Mouse (Mus musculus) hindbrain, embryonic 16.5 days (tissue): ENCODE results near the gene Cldn14. TPM values are rescaled to one million over a fixed set of nuclear protein-coding genes. Genes with fewer than 3 reads are reported as not detected.
"Not testable (repeated sequence)": the region's sequence is repeated elsewhere in the genome, so short reads cannot be mapped to it uniquely, and the experiment has no call there.

Source experiments
- ATAC-seq: fragments of 200-750 bp; cut with Nextera tagmentation; 2 replicates; pipeline ENCODE4 v1.8.0; 2017; ENCODE audit warnings: moderate TSS enrichment, moderate library complexity
- H3K27ac ChIP-seq: fragments of 300-500 bp; sonication (generic); 2 replicates; pipeline ENCODE4 v1.5.1; 2014; ENCODE audit warnings: low read depth, mild to moderate bottlenecking, control low read depth, low read length, moderate library complexity
- H3K27me3 ChIP-seq: fragments of 300-500 bp; sonication (generic); replicated peaks from 2 replicates; pipeline ENCODE4 v1.6.1; 2014; ENCODE audit warnings: low read length; ENCODE audit not compliant: control insufficient read depth, insufficient read depth
- H3K36me3 ChIP-seq: fragments of 300-500 bp; sonication (generic); 2 replicates; pipeline ENCODE4 v1.6.1; 2014; ENCODE audit warnings: mild to moderate bottlenecking, low read length, moderate library complexity, mixed read lengths; ENCODE audit not compliant: control insufficient read depth, insufficient read depth
- H3K4me1 ChIP-seq: fragments of 300-500 bp; sonication (generic); 2 replicates; pipeline ENCODE4 v1.6.1; 2014; ENCODE audit warnings: low read depth, low read length; ENCODE audit not compliant: control insufficient read depth, insufficient read depth
- H3K4me2 ChIP-seq: fragments of 300-500 bp; sonication (generic); 2 replicates; pipeline ENCODE4 v1.6.1; 2014; ENCODE audit warnings: mild to moderate bottlenecking, low read length, control low read depth, moderate library complexity
- H3K4me3 ChIP-seq: fragments of 300-500 bp; sonication (generic); 2 replicates; pipeline ENCODE4 v1.5.1; 2014; ENCODE audit warnings: mild to moderate bottlenecking, low read length, control low read depth, moderate library complexity
- H3K9ac ChIP-seq: fragments of 300-500 bp; sonication (generic); 2 replicates; pipeline ENCODE4 v1.6.1; 2014; ENCODE audit warnings: low read depth, mild to moderate bottlenecking, control low read depth, low read length, moderate library complexity
- H3K9me3 ChIP-seq: fragments of 300-500 bp; sonication (generic); 2 replicates; pipeline ENCODE4 v1.6.1; 2014; ENCODE audit warnings: mild to moderate bottlenecking, low read length, moderate library complexity; ENCODE audit not compliant: control insufficient read depth
- WGBS: fragments of 180-500 bp; shearing (Covaris S2); extraction: QIAGEN DNeasy Blood & Tissue Kit; methylation state at CpG from one replicate; pipeline ENCODE4 v1.1.7; 2014; 5-methylcytosine and 5-hydroxymethylcytosine counted together
- polyA plus RNA-seq: library from polyadenylated mRNA; unstranded; fragments of >200 nt; fragmentation: Nextera tagmentation; extraction: Ambion mirVana; gene quantifications from 2 replicates; pipeline ENCODE4 v1.2.1, GENCODE M21; 2015

Cldn14 gene
- polyA plus RNA-seq, 1 experiment from 2014 or later: not detected

DNA sequence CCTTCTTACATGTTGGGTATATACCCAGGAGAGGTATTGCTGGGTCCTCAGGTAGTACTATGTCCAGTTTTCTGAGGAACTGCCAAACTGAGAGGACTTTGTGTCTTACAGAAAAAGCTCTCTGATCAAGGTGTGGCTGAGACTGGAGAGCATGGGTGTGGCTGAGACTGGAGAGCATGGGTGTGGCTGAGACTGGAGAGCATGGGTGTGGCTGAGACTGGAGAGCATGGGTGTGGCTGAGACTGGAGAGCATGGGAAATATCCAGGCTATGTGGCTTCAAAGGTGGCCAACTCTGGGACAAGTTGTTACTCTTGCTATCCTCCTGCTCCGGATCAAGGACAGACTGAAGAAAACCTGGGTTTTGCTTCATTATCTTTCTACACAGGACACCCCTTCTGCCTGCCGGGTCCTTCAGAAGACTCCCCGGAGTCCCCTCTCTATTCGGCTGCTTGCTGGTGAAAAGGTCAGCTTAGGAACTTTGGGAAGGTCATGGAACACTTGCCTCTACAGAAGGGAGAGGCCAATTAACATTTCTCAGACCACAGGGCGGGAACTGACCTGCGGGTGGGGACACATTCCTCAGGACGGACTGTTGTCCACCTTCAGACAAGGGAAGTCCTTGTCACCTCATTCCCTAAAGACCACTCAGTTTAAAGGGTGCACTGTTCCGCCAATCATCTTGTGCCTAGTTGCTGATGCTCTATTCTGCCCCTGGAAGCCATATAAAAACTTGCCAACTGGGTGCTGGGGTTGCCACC lies 4.9 kb upstream of the Cldn14 start:
- 77% methylated on average over 8 of the region's 8 CpGs for WGBS
- not testable (repeated sequence) for H3K27me3 ChIP-seq, H3K4me2 ChIP-seq, H3K36me3 ChIP-seq, H3K4me3 ChIP-seq, H3K27ac ChIP-seq, H3K4me1 ChIP-seq, ATAC-seq, H3K9ac ChIP-seq, H3K9me3 ChIP-seq

DNA sequence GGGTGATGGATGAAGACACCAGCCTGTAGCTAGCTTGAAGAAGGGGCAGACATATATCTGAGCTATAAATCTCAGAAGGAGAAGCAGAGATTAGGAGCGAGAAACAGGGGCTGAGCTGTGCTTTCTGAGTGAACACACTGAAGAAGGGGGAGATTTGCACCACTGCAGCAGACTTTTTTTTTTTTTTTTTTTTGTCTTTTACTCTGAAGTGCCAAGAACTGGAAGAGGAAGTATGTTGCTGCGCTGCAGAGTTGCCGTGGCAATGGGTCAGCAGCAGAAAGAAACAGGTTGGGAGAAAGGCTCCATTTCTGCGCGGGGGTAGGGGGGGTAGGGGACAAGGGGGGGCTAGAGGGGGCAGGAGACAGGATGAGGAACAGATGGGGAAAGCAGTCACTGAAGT lies 2.6 kb upstream of the Cldn14 start:
- H3K4me2 ChIP-seq: no peak overlapping the region
- WGBS: 24% methylated on average over 5 of the region's 5 CpGs
- no peak for ATAC-seq

DNA sequence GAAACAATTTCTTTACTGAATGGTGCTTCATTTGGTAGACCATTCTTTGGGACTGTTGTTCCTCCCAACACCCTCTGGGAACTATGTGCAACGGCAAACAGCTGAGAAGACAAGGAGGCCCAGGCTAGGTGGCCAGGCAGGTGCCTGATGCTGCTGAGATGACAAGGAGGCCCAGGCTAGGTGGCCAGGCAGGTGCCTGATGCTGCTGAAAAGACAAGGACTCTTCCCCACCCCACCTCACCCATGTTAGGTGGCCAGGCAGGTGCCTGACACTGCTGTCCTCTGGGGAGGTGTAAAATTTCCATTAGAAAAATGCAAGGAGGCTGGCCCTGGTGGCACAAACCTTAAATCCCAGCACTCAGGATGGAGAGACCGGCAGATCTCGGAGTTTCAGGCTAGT lies 2.0 kb upstream of the Cldn14 start:
- Histone ChIP-seq H3K4me2 (no peak overlapping the region), H3K9me3 (no peaks in the 10 kb centered on the region), H3K27ac (no peak overlapping the region), H3K4me3 (no peak overlapping the region), H3K9ac (no peak overlapping the region), H3K27me3 (no peaks in the 10 kb centered on the region), H3K4me1 (no peaks in the 10 kb centered on the region; the same call in 1 of the 2 replicates), H3K36me3 (no peaks in the 10 kb centered on the region)
- no peak for ATAC-seq
- WGBS: 82% methylated on average over 3 of the region's 3 CpGs

More for the DNA sequence above, 2.6 kb upstream of the Cldn14 start:
- Histone ChIP-seq H3K4me1 (no peaks in the 10 kb centered on the region; the same call in 1 of the 2 replicates), H3K36me3 (no peaks in the 10 kb centered on the region), H3K27me3 (no peaks in the 10 kb centered on the region), H3K9ac (no peak overlapping the region), H3K27ac (no peak overlapping the region), H3K4me3 (no peak overlapping the region), H3K9me3 (no peaks in the 10 kb centered on the region)

DNA sequence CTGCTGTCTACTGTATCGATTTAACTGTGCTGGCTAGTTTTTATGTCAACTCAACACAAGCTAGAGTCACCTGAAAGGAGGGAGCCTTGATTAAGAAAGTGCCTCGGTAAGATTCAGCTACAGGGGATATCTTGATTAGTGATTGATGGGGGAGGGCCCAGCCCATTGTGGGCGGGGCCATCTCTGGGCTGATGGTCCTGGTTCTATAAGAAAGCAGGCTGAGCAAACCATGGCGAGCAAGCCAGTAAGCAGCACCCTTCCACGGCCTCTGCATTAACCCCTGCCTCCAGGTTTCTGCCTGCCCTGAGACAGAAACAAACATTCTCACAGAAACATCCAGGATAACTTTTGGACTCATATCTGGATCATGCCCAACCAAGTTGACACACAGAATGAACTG lies 1.5 kb upstream of the Cldn14 start:
- Histone ChIP-seq H3K9me3 (no peaks in the 10 kb centered on the region), H3K27me3 (no peaks in the 10 kb centered on the region), H3K4me2 (no peak overlapping the region), H3K4me3 (no peak overlapping the region), H3K9ac (no peak overlapping the region), H3K36me3 (no peaks in the 10 kb centered on the region), H3K4me1 (no peaks in the 10 kb centered on the region; the same call in 1 of the 2 replicates), H3K27ac (no peak overlapping the region)
- 84% methylated on average over 5 of the region's 5 CpGs for WGBS
- ATAC-seq: no peak

DNA sequence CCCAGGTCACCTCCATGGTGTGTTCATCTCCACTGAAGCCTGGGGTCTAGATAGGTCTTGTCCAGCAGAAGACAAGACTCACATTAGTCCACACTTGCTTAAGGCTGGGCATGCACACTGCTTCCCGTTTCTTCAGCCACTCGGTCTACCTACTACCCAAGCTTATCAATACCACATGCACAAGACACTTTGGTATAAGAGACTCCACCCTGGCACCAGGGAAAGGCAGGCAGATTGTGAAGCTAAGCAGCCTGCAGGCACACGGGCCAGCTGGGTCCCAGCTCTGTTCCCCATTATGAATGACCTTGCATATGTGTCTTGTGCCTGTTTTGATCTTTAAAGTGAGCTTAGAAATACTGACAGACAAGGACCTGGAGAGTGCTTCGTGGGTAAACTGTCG lies 719 bp upstream of the Cldn14 start:
- Histone ChIP-seq H3K27me3 (no peaks in the 10 kb centered on the region), H3K27ac (no peak overlapping the region), H3K4me1 (no peaks in the 10 kb centered on the region; the same call in 1 of the 2 replicates), H3K4me2 (no peak overlapping the region), H3K9ac (no peak overlapping the region), H3K9me3 (no peaks in the 10 kb centered on the region), H3K36me3 (no peaks in the 10 kb centered on the region), H3K4me3 (no peak overlapping the region)
- no peak for ATAC-seq
- WGBS: 81% methylated on average over 5 of the region's 5 CpGs

DNA sequence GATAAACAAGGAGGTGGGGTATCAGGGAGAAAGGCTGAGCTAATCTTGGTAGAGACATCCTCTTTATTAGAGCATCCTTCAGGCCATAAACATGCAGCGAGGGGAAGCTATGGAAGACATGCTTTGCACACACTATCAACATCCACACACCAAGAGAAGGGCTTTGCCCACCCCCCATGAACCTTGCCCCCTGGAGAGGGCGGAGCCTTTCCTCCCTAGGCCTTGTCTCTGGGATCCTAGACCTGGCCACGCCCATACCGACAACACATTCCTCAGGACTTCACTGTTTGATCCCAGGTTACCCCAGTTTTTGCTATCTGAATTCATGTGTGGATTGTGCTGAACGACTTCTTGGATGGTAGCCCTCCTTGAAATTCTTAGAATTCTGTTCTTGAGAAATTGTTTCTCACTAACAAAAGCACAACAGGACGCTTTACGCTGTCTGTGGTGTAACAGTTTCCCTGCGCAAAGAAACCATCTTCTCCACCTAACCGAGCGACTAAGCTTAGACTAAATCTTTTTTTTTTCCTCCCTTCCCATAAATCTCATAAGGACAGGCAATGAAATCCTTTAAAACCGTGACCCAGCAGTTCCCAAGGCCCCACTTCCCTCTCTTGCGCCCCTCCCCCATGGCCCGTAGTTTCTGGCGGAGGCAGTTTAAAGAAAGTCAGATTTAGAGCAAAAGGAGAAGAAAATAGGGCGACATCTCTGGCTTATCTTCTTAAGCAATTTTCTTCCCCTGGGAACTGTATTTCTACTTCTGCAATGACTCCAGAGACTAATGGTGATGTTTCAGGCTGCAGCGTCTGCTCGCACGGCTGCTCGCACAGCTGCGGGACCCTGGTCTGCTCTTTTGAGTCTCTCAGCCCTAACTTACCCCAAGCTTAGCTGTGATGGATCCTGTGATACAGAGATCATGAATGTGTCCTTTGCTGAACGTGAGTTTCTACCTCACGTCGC lies 1.7 kb downstream of the Cldn14 start:
- no peaks in the 10 kb centered on the region; the same call in 1 of the 2 replicates for H3K4me1 ChIP-seq
- H3K27me3 ChIP-seq: no peaks in the 10 kb centered on the region
- no peaks in the 10 kb centered on the region for H3K36me3 ChIP-seq
- H3K9ac ChIP-seq: no peak overlapping the region
- no peak overlapping the region for H3K4me2 ChIP-seq
- ATAC-seq: no peak
- 48% methylated on average over 23 of the region's 23 CpGs for WGBS
- H3K4me3 ChIP-seq: no peak overlapping the region
- no peak overlapping the region for H3K27ac ChIP-seq
- H3K9me3 ChIP-seq: no peaks in the 10 kb centered on the region

DNA sequence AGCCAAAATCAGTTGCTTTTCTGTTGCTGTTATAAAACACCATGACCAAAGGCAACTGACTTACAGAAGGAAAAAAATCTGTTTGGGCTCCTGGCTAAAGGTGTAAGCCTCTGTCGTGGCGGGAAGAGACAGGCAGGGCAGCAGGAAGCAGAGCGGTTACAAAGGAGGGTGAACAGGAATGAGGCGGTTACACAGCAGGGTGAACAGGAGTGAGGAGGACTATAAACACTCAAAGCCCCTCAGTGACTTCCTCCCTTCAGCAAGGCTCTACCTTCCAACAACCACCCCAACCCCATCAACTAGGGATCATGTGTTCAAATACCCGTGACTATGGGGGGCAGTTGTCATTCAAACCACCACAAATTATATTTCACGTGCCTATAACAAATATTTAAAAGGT lies 5.2 kb downstream of the Cldn14 start:
- Histone ChIP-seq H3K4me2 (no peak overlapping the region), H3K9ac (no peak overlapping the region), H3K4me3 (no peak overlapping the region), H3K27ac (no peak overlapping the region), H3K36me3 (no peaks in the 10 kb centered on the region), H3K9me3 (no peaks in the 10 kb centered on the region), H3K4me1 (no peaks in the 10 kb centered on the region), H3K27me3 (no peaks in the 10 kb centered on the region)
- 71% methylated on average over 6 of the region's 6 CpGs for WGBS
- ATAC-seq: no peak

DNA sequence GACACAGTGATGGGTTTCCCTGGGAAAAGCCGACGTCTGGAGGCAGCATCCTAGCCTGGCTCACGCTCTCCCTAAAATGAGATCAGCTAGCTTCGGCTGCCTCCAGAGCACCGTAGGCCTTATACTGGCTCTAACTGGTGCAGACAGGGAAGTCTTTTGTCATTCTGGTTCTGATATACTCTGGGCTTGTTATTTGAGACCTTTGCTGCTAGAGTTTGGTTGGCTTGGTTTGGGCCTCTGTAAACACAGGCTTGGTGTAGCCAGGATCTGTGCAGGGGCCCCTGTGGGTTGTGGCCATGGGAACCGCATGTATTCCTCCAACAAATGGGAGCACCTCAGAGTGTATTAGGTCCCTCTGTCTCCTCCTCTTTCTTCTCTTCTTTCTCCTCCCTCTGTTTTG lies 7.3 kb downstream of the Cldn14 start:
- 79% methylated on average over 6 of the region's 6 CpGs for WGBS
- no peaks in the 10 kb centered on the region for H3K36me3 ChIP-seq
- no peak overlapping the region for H3K27ac ChIP-seq
- no peak for ATAC-seq
- H3K27me3 ChIP-seq: no peaks in the 10 kb centered on the region
- no peak overlapping the region for H3K4me3 ChIP-seq
- no peaks in the 10 kb centered on the region for H3K9me3 ChIP-seq
- H3K9ac ChIP-seq: no peak overlapping the region
- H3K4me1 ChIP-seq: no peaks in the 10 kb centered on the region
- no peak overlapping the region for H3K4me2 ChIP-seq

DNA sequence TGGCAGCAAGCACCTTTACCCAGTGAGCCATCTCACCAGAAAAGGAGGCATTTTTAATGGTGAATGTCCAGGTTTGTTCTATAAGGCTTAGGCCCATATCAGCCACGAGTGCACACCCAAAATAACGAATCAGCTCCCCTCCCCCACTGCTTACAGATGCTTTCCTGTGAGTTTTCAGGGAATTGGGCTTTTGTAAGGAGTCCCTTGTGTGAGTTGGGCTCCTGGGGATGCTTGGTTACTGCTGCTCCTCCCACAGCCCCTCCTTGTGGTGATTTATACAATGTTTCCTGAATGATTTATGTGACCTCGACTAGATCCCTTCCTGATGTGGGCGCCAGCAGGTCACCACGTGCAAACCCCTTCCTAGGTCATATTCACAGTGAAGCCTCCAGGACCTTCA lies 9.7 kb downstream of the Cldn14 start:
- H3K4me2 ChIP-seq: no peak overlapping the region
- H3K36me3 ChIP-seq: no peaks in the 10 kb centered on the region
- no peaks in the 10 kb centered on the region for H3K27me3 ChIP-seq
- H3K4me1 ChIP-seq: no peaks in the 10 kb centered on the region
- H3K9me3 ChIP-seq: no peaks in the 10 kb centered on the region
- H3K9ac ChIP-seq: no peak overlapping the region
- no peak for ATAC-seq
- H3K27ac ChIP-seq: no peak overlapping the region
- WGBS: 35% methylated on average over 5 of the region's 5 CpGs
- H3K4me3 ChIP-seq: no peak overlapping the region
